Mouse (Mus musculus) CH12.LX (cell line): ENCODE measurements around the gene Metap2. TPM values are rescaled to one million over a fixed set of nuclear protein-coding genes. Genes with fewer than 3 reads are reported as not detected.
A peak's percentile ranks its signal among the peaks of the same experiment; 100 is the strongest.

Experiments
- DNase-seq: peaks from one replicate; pipeline ENCODE4 v3.0.0-alpha.2; 2013; ENCODE audit errors: extremely low read depth
- H3K27ac ChIP-seq: 2 replicates; pipeline ENCODE4 v1.5.1; 2012; ENCODE audit warnings: low read depth, mild to moderate bottlenecking, control low read depth, moderate library complexity; ENCODE audit not compliant: insufficient read depth
- H3K27me3 ChIP-seq: replicated peaks from 2 replicates; pipeline ENCODE3; 2012; ENCODE audit warnings: inconsistent platforms
- H3K36me3 ChIP-seq, 2 experiments: replicated peaks in 1 of 2; 2 replicates each; pipeline versions ENCODE3 to v1.6.1; 2012; ENCODE audit warnings: inconsistent platforms in 1 of 2, low read length in 1 of 2, mild to moderate bottlenecking in 1 of 2, mixed read lengths in 1 of 2, moderate library complexity in 1 of 2; ENCODE audit not compliant: control insufficient read depth in 1 of 2, insufficient read depth in 1 of 2
- H3K4me1 ChIP-seq, 2 experiments: 2 replicates each; pipeline ENCODE4 v1.6.1; 2012; ENCODE audit warnings: inconsistent platforms in 1 of 2, moderate library complexity in 1 of 2; ENCODE audit not compliant: insufficient read depth in 2 of 2, control insufficient read depth in 1 of 2
- H3K4me2 ChIP-seq: 2 replicates; pipeline ENCODE4 v1.6.1; 2012; ENCODE audit warnings: low read depth, mild to moderate bottlenecking, control low read depth; ENCODE audit not compliant: poor library complexity, insufficient read depth, severe bottlenecking
- H3K4me3 ChIP-seq, 3 experiments: fragments of 150-350 bp in 1 of 3; sonication (generic) in 1 of 3; replicated peaks in 1 of 3; 2 replicates each; pipeline versions ENCODE3 to v1.5.1; 2011 to 2012; ENCODE audit warnings: low read depth in 2 of 3, low read length in 2 of 3, mild to moderate bottlenecking in 2 of 3, moderate library complexity in 2 of 3, control low read depth in 1 of 3, improper control_type of control experiment in 1 of 3, inconsistent platforms in 1 of 3, mixed read lengths in 1 of 3; ENCODE audit not compliant: poor library complexity in 1 of 3
- H3K79me2 ChIP-seq: replicated peaks from 2 replicates; pipeline ENCODE4 v1.6.1; 2012; ENCODE audit warnings: mild to moderate bottlenecking, moderate library complexity; ENCODE audit not compliant: control insufficient read depth, poor library complexity, insufficient read depth, severe bottlenecking; ENCODE audit errors: extremely low read depth
- H3K9ac ChIP-seq: 2 replicates; pipeline ENCODE4 v1.6.1; 2012; ENCODE audit warnings: low read depth, mild to moderate bottlenecking, control low read depth, moderate library complexity; ENCODE audit not compliant: insufficient read depth
- H3K9me3 ChIP-seq: replicated peaks from 2 replicates; pipeline ENCODE3; 2012; ENCODE audit warnings: low read length, inconsistent platforms, mixed read lengths
- BHLHE40 ChIP-seq: IDR thresholded peaks from 2 replicates; pipeline ENCODE4 v1.6.1; 2011; ENCODE audit warnings: mild to moderate bottlenecking, low read depth, low read length, improper control_type of control experiment
- CHD2 ChIP-seq: IDR thresholded peaks from 2 replicates; pipeline ENCODE4 v1.6.1; 2011; ENCODE audit warnings: low read length, improper control_type of control experiment
- EP300 ChIP-seq: IDR thresholded peaks from 2 replicates; pipeline ENCODE4 v1.6.1; 2011; ENCODE audit warnings: low read length, improper control_type of control experiment
- ETS1 ChIP-seq: conservative IDR thresholded peaks from 2 replicates; pipeline ENCODE4 v1.6.1; 2012; ENCODE audit warnings: low read depth, mild to moderate bottlenecking, inconsistent platforms, low read length, improper control_type of control experiment, moderate library complexity
- HCFC1 ChIP-seq: IDR thresholded peaks from 2 replicates; pipeline ENCODE4 v1.6.1; 2012; ENCODE audit warnings: low read depth, mild to moderate bottlenecking, inconsistent platforms, low read length, improper control_type of control experiment
- IRF4 ChIP-seq: IDR thresholded peaks from 2 replicates; pipeline ENCODE4 v1.6.1; 2014; ENCODE audit warnings: low read depth, mild to moderate bottlenecking, inconsistent platforms, low read length, improper control_type of control experiment
- JUN ChIP-seq: IDR thresholded peaks from 2 replicates; pipeline ENCODE4 v1.6.1; 2011; ENCODE audit warnings: low read depth, mild to moderate bottlenecking, low read length, improper control_type of control experiment, moderate library complexity; ENCODE audit not compliant: insufficient read depth
- JUND ChIP-seq: conservative IDR thresholded peaks from 2 replicates; pipeline ENCODE4 v1.6.1; 2011; ENCODE audit warnings: low read depth, low read length, improper control_type of control experiment
- MAX ChIP-seq: IDR thresholded peaks from 2 replicates; pipeline ENCODE4 v1.6.1; 2011; ENCODE audit warnings: low read length, improper control_type of control experiment
- MAZ ChIP-seq: IDR thresholded peaks from 2 replicates; pipeline ENCODE4 v1.6.1; 2012; ENCODE audit warnings: low read depth, mild to moderate bottlenecking, inconsistent platforms, low read length, improper control_type of control experiment, moderate library complexity
- MEF2A ChIP-seq: IDR thresholded peaks from 2 replicates; pipeline ENCODE4 v1.6.1; 2014; ENCODE audit warnings: low read depth, mild to moderate bottlenecking, inconsistent platforms, low read length, improper control_type of control experiment, borderline replicate concordance
- MYC ChIP-seq: IDR thresholded peaks from 2 replicates; pipeline ENCODE4 v1.6.1; 2011; ENCODE audit warnings: low read depth, mild to moderate bottlenecking, improper control_type of control experiment, low read length
- NRF1 ChIP-seq: IDR thresholded peaks from 2 replicates; pipeline ENCODE4 v1.6.1; 2014; ENCODE audit warnings: low read depth, mild to moderate bottlenecking, inconsistent platforms, low read length, improper control_type of control experiment, moderate library complexity
- RAD21 ChIP-seq: IDR thresholded peaks from 2 replicates; pipeline ENCODE4 v1.6.1; 2011; ENCODE audit warnings: low read depth, mild to moderate bottlenecking, low read length, improper control_type of control experiment, moderate library complexity
- RCOR1 ChIP-seq: conservative IDR thresholded peaks from 2 replicates; pipeline ENCODE4 v1.6.1; 2012; ENCODE audit warnings: low read depth, mild to moderate bottlenecking, inconsistent platforms, low read length, improper control_type of control experiment
- SIN3A ChIP-seq: IDR thresholded peaks from 2 replicates; pipeline ENCODE4 v1.6.1; 2012; ENCODE audit warnings: low read length, improper control_type of control experiment, inconsistent platforms
- TCF12 ChIP-seq: IDR thresholded peaks from 2 replicates; pipeline ENCODE4 v1.6.1; 2014; ENCODE audit warnings: low read depth, mild to moderate bottlenecking, inconsistent platforms, low read length, improper control_type of control experiment
- ZMIZ1 ChIP-seq: IDR thresholded peaks from 2 replicates; pipeline ENCODE4 v1.6.1; 2012; ENCODE audit warnings: low read depth, mild to moderate bottlenecking, inconsistent platforms, low read length, improper control_type of control experiment
- ZNF384 ChIP-seq: IDR thresholded peaks from 2 replicates; pipeline ENCODE4 v1.6.1; 2012; ENCODE audit warnings: low read depth, low read length, improper control_type of control experiment, inconsistent platforms
- dilution Hi-C: fragments of 300-500 bp; cut with MboI; formaldehyde crosslinking; loops from 2 replicates; pipeline ENCODE4 v1.14.3; 2020; ENCODE audit warnings: low sequenced_read_pairs; ENCODE audit not compliant: extremely low pct_unique_long_range_greater_than_20kb, extremely low pct_ligation_motif_present
- in situ Hi-C: fragments of 300-500 bp; cut with MboI; formaldehyde crosslinking; loops from 3 replicates; pipeline ENCODE4 v1.14.3; 2019; ENCODE audit warnings: low sequenced_read_pairs, low pct_ligation_motif_present, low pct_unique_long_range_greater_than_20kb, mixed read lengths
- polyA plus RNA-seq: library from polyadenylated mRNA; unstranded; fragments of >175 nt; gene quantifications from 2 replicates; pipeline ENCODE4 v1.2.1, GENCODE M21; 2012; ENCODE audit warnings: low read depth; ENCODE audit not compliant: insufficient read length
- total RNA-seq, 2 experiments: library from RNA; depleted of rRNA; stranded (reverse); fragments of 300-350 nt in 1 of 2; fragments of >200 nt in 1 of 2; gene quantifications; 2 replicates each; pipeline ENCODE4 v1.2.3; 2012 to 2014

The Metap2 gene
- total and polyA plus RNA-seq, 3 experiments = 183 to 710 (median 211) TPM

- H3K4me1 ChIP-seq = peaks cover 6 to 36% of the 10 kb centered on the region in 2 experiments
- peaks cover 59 to 85% of the 10 kb centered on the region in 2 experiments for H3K36me3 ChIP-seq
- no peak overlapping the region; the same call in 1 of the 2 replicates for H3K9ac ChIP-seq
- peak; percentile 68 for DNase-seq
- H3K4me3 ChIP-seq = peak overlapping the region in 1 of 3 experiments; percentile 38
- H3K4me2 ChIP-seq = peak overlapping the region; percentile 46
- no peaks in the 10 kb centered on the region for H3K9me3 ChIP-seq
- in situ Hi-C loops = no loop called here
- peaks cover 52% of the 10 kb centered on the region for H3K79me2 ChIP-seq
- TF ChIP-seq CHD2 = no peak
- peak; percentile 93 for TF ChIP-seq IRF4
- peak; percentile 71 for TF ChIP-seq JUND
- peak; percentile 52 for TF ChIP-seq MEF2A
- peak; percentile 63 for TF ChIP-seq JUN
- no peak for TF ChIP-seq RAD21
- no peak for TF ChIP-seq RCOR1
- peak; percentile 24; the same call in 1 of the 2 replicates for TF ChIP-seq SIN3A
- peak; percentile 84 for TF ChIP-seq EP300
- peak; percentile 22; the same call in 1 of the 2 replicates for TF ChIP-seq ETS1
- TF ChIP-seq BHLHE40 = peak; percentile 74
- TF ChIP-seq HCFC1 = no peak
- H3K27me3 ChIP-seq = no peaks in the 10 kb centered on the region
- peak overlapping the region; percentile 93 for H3K27ac ChIP-seq
- dilution Hi-C loops = no loop called here
Observed at GRCm38 (mm10) chr10:93868401-93868800, 28.5 kb downstream of the Metap2 start.

DNA sequence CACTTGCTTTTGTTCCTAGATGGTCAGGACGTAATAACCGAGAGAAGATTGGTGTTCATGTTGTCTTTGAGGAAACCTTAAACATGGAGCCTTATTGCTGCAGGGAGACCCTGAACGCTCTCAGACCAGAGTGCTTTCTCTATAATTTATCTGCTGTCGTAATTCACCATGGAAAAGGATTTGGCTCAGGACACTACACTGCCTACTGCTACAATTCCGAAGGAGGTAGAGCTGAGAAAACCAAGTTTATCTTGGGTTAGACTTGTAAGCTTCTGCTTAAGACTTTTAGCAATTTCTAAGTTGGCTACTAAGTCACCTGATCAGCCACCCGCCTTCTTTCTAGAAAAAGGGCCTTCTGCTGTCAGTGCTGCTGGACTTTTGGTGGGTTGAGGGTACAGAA, 40.8 kb downstream of the Metap2 start:
- no peak for DNase-seq
- Histone ChIP-seq H3K4me1 (no peaks in the 10 kb centered on the region), H3K27me3 (no peaks in the 10 kb centered on the region), H3K79me2 (no peaks in the 10 kb centered on the region), H3K4me3 (no peak overlapping the region), H3K4me2 (no peak overlapping the region)
- dilution Hi-C loops = no loop called here
- no peak for TF ChIP-seq ZMIZ1
- no peak for TF ChIP-seq TCF12
- TF ChIP-seq MYC = no peak
- TF ChIP-seq CHD2 = no peak
- no peak for TF ChIP-seq SIN3A
- TF ChIP-seq MAZ = no peak
- TF ChIP-seq MAX = no peak
- TF ChIP-seq JUND = no peak
- no peak for TF ChIP-seq ZNF384
- TF ChIP-seq NRF1 = no peak
- TF ChIP-seq, all 38 proteins: peak for 0
- no peaks in the 10 kb centered on the region for H3K9me3 ChIP-seq
- H3K27ac ChIP-seq = no peak overlapping the region
- in situ Hi-C loops = no loop called here
- peaks cover 43 to 59% of the 10 kb centered on the region in 2 experiments for H3K36me3 ChIP-seq
- H3K9ac ChIP-seq = no peak overlapping the region
